Mouse (Mus musculus): ENCODE results near the gene Lrmp.
A peak's percentile ranks its signal among the peaks of the same experiment; 100 is the strongest.
"Not testable (repeated sequence)": the region's sequence is repeated elsewhere in the genome, so short reads cannot be mapped to it uniquely, and the experiment has no call there.

The Lrmp gene

DNA sequence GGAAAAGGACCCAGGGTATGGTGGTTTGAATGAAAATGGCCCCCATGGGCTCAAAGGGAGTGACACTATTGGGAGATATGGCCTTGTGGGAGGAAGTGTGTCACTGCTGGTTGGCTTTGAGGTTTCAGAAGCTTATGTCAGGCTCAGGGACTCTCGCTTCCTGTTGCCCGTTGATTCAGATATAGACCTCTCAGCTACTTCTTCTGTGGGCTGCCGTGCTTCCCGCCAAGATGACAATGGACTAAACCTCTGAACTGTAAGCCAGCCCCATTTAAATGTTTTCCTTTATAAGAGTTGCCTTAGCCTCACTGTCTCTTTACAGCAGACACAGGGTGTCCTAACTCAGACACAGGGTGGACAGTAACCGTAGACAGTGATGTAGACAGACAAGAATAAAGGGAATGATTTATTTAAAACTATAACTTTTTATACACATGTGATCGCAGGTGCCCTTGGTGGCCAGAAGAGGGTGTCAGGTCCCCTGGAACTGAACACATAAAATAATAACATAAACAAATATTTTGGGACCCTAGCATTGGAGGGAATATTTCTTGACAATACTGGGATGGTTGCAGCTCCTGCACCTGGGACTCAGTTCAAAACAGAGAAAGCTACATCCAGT lies at the start of gene Lrmp:
Lrmp (plus strand) TSS at position 178 of the 622 bp plus-strand sequence.
- no peak for DNase-seq (ENCODE audit: low spot score in 2 of 2)

- DNase-seq (ENCODE audit: low spot score in 2 of 2): no peak
These were observed 49.0 kb upstream of the Lrmp start for GRCm38 (mm10) chr6:145066416-145066815.

- no peak for DNase-seq (ENCODE audit: low spot score in 2 of 2)
These were observed 47.8 kb upstream of the Lrmp start for GRCm38 (mm10) chr6:145067679-145068078.

DNA sequence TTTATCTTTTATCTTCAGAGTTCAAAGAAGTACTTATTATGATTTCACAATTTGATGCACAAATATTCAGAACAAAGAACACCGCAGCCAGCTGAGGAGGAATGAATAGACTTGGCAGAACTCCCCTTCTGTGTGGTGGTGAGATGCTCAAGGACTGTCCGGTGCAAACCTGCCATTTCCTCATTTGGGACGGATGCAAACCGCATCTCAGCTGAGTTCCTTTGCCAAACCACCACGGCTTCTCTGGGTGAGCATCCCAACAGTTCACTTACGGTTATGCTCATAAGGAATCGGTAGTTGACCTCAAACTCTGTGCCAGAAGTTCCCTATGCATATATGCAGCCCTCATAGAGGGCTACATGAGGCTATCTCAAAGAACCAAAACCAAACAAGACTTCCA lies 46.1 kb upstream of the Lrmp start:
- DNase-seq (ENCODE audit: low spot score in 2 of 2): no peak

DNA sequence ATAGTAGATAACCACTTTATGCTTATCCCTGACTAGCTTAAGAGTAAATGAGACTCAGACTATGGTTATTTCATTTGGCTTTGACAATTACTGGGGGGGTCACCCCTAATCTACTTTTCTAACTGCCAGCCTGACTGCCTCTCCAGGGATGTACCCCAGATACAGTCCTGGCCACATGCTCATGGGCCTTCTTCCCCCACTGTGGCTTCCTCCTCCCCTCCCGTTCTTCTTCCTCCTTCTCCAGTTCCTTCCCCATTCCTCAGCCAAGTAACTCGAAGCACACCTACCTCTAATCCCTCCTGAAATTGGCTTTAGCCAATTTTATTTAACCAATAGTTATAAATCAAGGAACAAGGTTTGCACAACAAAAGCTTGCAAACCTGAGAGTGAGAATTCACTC lies 45.5 kb upstream of the Lrmp start:
- no peak for DNase-seq (ENCODE audit: low spot score in 2 of 2)

GRCm38 (mm10) chr6:145074461-145074860 lies 41.0 kb upstream of the Lrmp start:
- no peak for DNase-seq (ENCODE audit: low spot score in 2 of 2)

GRCm38 (mm10) chr6:145075088-145075547 lies 40.3 kb upstream of the Lrmp start:
- DNase-seq (ENCODE audit: low spot score in 2 of 2): no peak

DNA sequence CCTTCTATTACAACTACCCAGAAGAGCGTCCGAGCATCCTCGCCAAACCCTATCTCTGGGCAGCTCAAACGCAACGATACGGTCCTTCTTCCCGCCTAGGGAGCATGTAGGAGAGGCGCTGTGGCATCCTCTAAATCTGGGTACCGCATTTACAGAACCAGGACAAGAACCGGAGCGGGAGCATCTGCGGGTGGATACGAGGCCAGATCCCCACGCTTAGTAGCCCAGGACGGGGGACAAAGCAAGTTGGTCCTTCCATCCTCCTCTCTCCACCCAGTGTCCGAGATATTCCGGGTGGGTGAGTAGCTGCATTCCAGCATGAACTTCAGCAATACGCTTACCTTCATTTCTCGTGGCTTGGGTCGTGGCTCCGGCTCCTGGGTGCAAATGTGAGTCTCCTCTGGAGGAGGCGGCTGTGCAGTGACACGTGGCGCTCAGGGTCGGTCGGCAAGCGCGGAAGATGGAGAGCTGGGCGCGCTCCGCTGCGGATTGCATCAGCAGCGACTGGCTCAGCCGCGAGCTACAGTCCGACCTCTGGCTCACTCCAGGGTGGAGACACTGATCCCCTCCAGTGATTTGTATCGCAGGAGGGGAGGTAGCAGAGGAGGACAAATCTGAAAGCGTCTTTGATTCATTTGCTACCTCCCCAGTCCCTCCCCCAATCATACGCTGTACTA lies 39.8 kb upstream of the Lrmp start, which contains the start of gene Bcat1:
Bcat1 (minus strand) TSS at position 637 of the 677 bp plus-strand sequence.
- peak in 1 of 2 experiments; percentile 9 for DNase-seq (ENCODE audit: low spot score in 2 of 2)

- no peak for DNase-seq (ENCODE audit: low spot score in 2 of 2)
These were observed 39.2 kb upstream of the Lrmp start for GRCm38 (mm10) chr6:145076286-145076685.

- DNase-seq (ENCODE audit: low spot score in 2 of 2): no peak
These were observed 36.2 kb upstream of the Lrmp start for GRCm38 (mm10) chr6:145079087-145079759.

DNA sequence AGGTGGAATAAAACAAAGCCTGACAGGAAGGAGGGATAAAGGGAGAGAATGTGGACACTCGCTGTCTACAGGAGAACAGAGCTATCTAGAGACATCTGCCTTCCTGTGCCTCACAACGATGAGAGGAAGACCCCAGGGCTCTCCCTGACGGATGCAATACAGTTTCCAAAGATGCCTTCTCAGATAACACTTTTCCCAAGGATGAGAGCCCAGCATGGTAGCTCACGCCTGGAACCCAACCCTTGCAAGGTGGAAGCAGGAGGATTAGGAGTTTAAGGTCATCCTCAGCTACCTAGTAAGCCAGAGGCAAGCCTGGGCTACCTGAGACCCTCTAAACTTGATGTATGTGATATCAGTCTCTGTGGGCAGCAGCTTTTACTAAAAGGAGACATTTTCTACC lies 33.7 kb upstream of the Lrmp start:
- DNase-seq (ENCODE audit: low spot score in 2 of 2): no peak

- DNase-seq (ENCODE audit: low spot score in 2 of 2): no peak
These were observed 30.9 kb upstream of the Lrmp start for GRCm38 (mm10) chr6:145084343-145085117.

- no peak for DNase-seq (ENCODE audit: low spot score in 2 of 2)
These were observed 26.9 kb upstream of the Lrmp start for GRCm38 (mm10) chr6:145088451-145089113.

DNA sequence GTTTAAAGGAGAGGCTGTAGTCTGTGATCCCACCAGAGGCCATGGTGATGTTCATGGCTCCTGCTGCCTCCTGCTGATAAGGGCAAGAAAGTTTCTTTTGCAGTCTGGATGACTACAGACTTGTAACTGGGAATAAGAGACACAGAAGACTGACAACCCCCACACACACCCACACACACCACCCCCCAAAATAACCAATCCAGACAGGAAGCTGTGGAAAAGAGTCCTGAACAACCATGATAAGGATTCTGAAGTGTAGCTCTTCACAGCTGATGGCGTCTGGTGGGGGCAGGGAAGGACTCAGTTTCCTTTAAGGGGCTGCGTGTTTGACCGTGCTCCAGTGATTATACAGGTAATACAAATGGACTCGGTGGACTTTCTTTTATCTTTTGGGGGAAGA lies 26.1 kb upstream of the Lrmp start:
- DNase-seq (ENCODE audit: low spot score in 2 of 2): no peak

DNA sequence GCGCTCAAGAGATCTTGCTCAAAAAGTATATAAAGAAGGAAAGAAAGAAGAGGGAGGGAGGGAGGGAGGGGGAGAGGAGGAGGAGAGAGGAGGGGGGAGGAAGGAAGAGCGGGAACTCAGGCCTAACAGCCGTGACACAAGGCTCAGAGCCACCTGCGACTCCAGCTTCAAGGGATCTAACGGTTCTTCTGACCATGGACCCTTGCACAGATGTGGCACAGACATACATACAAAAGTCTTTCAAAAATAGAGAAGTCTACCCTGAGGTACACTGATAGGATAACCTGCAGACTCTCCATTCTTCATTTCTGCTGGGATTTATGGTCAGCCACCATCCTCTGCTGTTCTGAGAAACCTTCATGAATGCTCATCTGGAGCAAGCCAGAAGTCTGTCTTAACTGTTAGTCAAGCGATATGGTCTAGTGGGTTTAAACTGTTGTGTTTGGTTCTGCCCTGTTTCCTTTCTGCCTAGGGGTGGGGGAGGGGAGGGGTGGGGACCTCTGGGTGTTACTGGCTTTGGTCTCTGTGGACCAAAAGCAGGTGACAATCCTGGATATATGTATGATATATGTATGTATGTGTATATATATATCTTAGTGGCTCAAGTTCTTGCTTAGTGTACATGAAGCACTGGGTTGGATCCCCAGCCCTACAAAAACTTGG lies 25.1 kb upstream of the Lrmp start:
- no peak for DNase-seq (ENCODE audit: low spot score in 2 of 2)

DNA sequence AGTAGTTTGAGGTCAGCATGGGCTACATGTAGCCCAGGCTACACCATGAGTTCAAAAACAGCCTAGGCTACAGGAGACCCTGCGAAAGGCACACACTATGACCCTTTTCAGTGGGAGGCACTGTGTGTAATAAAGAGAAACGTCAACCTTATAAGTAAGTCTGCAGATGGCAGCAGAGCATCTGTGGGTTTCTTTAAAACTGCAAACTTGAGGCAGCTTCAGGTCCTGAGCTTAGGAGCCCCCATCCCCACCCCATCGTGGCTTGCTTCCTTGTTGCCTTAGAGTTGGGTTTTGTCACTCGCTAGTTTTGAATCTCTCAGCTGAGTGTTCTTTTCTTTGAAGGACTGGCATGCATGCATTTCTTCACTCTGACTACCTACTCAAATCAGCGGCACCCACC lies 24.5 kb upstream of the Lrmp start:
- DNase-seq (ENCODE audit: low spot score in 2 of 2): no peak

DNA sequence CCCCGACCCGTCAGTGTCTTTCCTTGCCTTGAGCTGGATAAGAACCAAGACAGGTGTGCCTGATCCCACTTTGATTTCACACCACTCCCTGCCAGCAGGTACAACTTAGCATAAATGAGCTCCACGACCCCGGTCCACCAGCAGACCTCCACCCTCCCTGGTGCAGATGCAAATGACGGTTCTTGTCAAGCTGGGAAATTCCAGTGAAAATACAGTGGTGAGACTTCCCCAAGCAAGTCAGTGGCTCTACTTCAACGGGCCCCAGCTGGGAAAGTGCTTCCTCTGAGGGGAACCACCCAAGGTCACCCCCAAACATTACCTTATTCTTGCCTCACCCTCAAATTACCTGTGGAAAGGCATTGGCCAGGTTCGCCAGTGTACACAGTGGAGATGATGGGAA lies 23.5 kb upstream of the Lrmp start:
- DNase-seq (ENCODE audit: low spot score in 2 of 2): no peak

- not testable (repeated sequence) for DNase-seq (ENCODE audit: low spot score in 2 of 2)
These were observed 22.3 kb upstream of the Lrmp start for GRCm38 (mm10) chr6:145093038-145093622.

GRCm38 (mm10) chr6:145094431-145094830 lies 21.0 kb upstream of the Lrmp start:
- DNase-seq (ENCODE audit: low spot score in 2 of 2): no peak

DNA sequence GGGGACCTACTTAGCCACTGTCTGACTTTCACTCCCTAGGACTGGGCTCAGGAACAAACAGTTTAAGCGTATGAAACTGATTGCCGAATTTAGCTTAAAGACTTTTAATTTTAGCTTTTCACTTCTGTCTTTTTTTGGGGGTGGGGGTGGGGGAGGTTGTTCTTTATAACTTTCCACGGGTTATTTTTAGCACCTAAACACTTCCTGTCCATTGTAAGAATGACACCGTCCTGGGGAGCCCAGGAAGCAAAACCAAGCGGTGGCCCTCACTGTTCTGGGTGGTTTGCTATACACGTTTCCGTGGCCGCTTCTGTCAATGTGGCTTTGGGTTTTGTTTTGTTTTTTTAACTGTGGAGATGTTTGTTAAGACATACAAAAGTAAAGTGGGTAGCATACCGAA lies 14.5 kb upstream of the Lrmp start:
- no peak for DNase-seq (ENCODE audit: low spot score in 2 of 2)
